Mouse (Mus musculus): Measurements from ENCODE around the gene Flvcr1.

GRCm38 (mm10) chr1:191062241-191062780, 36.4 kb upstream of the Flvcr1 start:
- TF ChIP-seq POLR2A (IDR thresholded peaks at IDR 0.05; ENCODE audit: low read depth, low read length) (no peak), CTCF (IDR thresholded peaks at IDR 0.05; ENCODE audit: extremely low read depth, insufficient read depth, insufficient read length, insufficient replicate concordance) (no peak)
